Mouse (Mus musculus) brain, adult 2 months (tissue): Measurements from ENCODE around the gene Syne1.

Experiments used
- DNase-seq: peaks from one replicate; pipeline ENCODE4 v3.0.0; 2011; ENCODE audit warnings: low read depth, low spot score

The Syne1 gene

GRCm38 (mm10) chr10:5437766-5438165 lies 113.5 kb downstream of the Syne1 start:
- peak; percentile 74 for DNase-seq

DNA sequence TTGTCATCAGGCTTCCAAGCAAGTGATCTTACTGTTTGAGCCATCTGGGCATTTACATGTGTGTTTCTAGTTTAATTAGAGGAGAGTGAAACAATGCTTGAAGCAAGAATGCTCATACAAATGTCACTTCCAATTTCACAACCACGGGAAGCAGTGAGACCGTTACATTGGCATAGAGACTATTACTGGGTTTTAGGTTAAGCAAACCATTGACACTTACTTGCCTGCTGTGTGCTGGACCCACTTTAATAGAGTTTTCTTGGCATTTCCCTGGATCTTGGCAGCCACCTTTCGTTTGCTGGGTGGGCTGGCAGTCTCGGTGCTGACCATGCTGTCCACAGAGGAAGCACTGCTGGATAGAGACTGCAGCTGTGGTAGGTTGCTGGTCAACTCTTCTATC lies 127.3 kb downstream of the Syne1 start:
- peak; percentile 23 for DNase-seq

DNA sequence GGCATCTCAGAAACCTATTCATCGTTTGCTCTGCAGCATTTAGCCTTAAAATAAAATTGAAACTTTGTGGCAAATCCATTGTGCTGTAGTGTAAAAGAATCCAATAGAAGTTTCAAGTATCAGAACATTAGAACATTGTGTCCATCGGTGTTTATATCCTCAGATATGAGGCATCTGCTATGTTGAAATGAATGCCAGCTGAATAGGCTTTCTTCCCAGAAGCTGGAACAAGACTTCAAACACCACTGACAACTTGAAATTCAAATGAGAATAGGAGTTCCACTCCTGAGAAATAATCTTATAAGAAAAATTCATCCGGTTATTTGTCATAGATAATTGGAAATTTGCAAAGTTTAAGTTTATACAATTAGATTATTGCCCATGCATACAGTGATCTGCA lies 135.6 kb downstream of the Syne1 start:
- peak; percentile 73 for DNase-seq

GRCm38 (mm10) chr10:5384131-5384776 lies 167.0 kb downstream of the Syne1 start:
- DNase-seq: no peak

DNA sequence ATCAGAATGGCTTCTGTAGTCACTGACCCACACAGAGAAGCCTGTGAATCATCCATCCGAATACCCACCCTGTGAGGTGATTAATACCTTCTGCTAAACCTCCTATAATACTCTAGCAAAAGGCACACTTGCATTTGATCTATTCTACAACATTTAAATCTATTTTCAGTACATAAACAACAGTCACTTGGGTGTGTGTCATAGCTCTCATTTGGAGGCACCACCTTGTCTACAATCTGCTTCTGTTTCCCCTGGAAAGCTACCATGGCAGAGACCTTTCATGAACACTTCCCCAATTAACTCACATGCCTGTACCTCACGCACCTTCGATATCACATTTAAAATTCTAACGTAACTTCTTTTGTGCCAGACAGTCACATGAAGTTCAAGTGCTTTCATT lies 169.7 kb downstream of the Syne1 start:
- DNase-seq: peak; percentile 70

DNA sequence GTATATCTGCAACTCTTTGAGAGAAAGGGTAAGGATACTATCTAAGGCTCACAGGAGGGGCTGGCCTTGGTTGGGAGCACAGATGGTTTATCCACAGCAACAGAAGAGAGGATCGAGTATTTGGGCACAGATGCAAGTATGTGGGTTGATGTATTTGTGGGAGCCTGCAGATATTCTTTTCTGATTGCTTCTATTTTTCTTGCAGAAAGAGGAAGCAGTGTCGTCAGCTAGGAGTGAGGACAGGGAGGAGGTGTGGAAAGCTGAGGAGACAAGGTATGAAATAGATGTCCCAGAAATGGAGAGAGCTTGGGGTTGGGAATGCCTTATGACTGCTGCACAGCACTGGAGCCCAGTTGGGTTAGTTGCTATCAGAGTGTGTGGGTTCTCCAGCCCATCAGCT lies 172.3 kb downstream of the Syne1 start:
- peak; percentile 93 for DNase-seq

DNA sequence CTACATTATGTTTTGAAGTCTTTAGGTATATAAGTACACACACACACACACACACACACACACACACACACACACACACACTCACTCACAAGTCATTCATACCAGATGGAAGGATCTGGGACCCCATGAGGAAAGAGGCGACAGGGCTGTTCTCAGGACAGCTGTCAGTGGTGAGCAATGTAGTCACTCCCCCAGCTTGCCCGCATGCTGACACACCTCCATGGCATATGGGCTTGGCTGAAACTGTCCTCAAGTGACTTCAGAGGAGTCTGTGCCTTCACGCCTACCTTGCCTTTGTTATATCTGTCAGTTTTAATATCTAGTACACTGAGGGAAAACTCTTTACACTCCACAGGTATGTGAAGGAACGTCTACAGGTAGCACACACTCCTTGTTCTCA lies 181.7 kb downstream of the Syne1 start:
- peak; percentile 88 for DNase-seq

DNA sequence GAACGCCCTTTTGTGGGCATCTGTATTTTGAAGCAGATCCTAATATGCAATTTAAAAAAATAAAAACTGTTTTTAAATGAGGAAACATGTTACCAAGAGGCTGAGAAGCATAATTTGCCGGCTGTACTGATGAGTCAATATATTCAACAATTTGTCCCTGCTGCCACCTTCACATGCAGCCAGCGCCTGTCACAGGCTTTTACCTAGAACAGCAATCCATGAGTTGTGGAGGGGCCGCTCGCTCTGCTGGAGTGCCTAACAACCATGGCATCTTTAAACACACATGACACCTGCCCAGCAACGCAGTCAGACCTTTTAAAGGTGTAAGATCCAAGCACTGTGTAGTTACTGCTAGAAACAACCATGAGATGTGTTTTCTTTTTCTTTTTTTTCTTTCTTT lies 183.0 kb downstream of the Syne1 start:
- peak; percentile 77 for DNase-seq

DNA sequence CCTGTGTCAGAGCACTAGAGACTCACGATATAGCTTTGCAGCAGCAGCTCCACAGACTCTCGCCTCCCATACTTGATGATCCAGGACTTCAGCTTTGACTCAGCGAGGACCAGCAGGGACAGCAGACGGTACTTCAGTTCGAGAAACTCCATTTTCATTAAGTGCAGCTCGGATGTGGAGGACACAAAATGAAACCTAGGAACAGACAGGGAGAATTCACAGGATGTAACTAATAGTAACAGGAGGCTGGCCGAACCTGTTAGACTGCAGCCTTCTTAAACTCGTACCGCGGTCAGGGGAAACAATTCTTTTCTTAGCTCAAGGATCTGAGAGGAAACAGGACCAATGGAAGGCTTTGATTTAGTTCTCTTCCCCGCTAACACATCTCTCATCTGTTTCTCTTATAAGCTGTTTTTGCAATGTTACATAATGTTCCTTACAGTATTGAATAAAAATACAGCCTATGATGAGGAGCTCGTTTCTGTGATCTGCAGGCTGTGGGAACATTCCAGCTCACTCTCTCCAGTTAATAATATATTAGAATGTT lies 183.7 kb downstream of the Syne1 start:
- peak; percentile 75 for DNase-seq

DNA sequence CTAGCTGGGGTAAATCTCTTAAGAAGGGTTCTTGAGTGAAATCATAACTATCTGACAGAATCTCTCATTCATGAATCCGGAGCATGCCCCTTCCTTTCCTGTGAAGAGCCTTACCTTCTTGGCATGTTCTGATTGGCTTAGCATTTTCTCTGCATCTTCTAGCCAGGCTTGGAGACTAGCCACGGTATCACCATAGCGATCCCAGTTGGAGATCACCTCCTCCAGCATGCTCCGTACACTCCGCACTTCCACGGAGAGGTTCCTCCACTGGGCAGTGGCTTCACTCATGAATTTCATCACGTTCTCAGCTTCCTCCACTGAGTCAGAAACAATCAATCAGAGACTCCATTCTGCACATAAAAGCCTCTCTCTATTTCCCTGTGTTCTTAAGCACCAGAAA lies 190.7 kb downstream of the Syne1 start:
- DNase-seq: peak; percentile 87

- DNase-seq: peak; percentile 81
These were observed 194.7 kb downstream of the Syne1 start for GRCm38 (mm10) chr10:5356614-5357013.

GRCm38 (mm10) chr10:5353390-5353789 lies 197.9 kb downstream of the Syne1 start:
- DNase-seq: peak; percentile 27

GRCm38 (mm10) chr10:5346911-5347310 lies 204.4 kb downstream of the Syne1 start:
- DNase-seq: no peak

DNA sequence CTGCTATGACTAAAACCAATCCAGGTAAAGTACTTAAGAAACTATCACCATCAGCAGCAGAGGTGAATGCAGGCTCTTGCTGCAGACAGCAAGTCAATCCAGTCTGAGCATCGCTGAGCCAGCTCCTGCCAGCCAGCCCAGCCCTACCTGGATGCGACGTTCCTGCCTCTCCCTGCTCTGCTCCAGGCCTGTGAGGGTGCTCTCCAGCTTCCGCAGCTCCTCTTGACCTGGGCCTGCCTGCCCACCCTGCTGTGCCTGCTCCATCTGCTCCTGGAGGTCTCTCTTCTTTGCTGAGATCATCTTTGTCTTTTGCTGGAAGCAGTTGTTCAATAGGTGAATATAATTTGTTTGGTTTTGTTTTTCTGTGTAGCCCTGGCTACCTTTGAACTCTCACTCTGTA lies 208.1 kb downstream of the Syne1 start:
- DNase-seq: peak; percentile 67

DNA sequence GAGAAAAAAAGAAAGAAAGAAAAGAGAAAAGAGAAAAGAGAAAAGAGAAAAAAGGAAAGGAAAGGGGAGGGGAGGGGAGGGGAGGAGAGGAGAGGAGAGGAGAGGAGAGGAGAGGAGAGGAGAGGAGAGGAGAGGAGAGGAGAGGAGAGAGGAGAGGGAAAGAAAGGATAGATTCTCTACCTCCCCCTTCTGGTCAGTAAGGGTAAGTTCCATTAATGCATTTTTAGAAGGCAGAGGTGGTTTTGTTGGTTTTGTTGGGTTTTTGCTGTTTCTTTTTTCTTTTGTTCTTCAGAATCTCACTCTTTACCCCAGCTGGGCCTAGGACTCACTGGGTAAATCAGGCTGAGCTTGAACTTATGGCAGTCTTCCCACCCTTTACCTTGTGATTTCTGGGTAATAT lies 214.9 kb downstream of the Syne1 start:
- no peak for DNase-seq

GRCm38 (mm10) chr10:5332801-5333200 lies 218.5 kb downstream of the Syne1 start:
- DNase-seq: peak; percentile 58

DNA sequence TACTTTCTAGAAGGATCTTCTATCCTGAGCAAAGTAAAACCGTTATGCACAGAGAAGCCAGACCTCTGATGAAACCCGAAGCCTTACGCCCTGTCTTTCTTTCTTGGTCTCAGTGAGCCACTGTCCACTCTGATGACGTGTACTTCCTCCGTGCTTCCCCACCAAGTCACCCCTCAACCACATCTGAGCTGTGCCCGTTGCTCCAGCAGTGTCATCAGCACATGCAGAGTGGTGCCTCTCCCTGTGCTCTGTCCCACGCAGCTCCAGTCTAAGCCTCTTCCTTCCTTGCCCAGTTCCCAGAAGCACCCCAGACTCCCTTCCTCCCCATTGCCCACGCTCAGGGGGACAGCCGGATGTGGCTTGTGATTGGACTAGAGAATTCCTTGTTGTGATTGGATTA lies 224.6 kb downstream of the Syne1 start:
- DNase-seq: no peak

DNA sequence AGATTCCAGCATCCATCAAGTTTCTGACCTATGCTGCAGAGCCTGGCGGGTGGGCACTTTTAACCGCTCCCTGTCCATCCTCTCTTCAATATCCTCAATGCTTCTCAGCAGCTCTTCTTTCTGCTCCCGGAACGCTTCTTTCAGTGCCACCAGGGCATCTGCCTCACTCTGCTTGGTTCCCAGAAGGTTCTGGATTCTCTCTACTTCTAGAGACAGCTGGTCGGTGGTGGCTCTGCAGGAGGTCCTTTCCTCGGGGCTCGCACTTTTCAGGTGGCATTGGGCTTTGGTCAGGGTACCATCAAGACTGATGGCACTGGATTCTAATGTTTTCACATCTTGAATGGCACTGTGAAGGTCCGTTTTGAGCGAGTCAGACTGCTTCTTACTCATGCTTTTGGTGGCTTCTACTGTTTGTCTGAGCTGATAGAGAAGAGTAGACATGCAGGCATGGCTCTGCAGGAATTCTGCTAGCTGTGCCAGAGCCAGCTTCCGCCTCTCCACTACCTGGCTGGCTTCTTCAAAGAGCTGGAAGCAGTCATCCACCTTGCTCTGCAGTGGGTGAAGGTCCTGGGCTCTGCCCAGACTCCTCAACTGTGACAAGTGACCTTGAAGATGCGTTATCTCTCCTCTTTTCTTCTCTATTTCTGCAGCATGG lies 227.4 kb downstream of the Syne1 start:
- DNase-seq: peak; percentile 69

DNA sequence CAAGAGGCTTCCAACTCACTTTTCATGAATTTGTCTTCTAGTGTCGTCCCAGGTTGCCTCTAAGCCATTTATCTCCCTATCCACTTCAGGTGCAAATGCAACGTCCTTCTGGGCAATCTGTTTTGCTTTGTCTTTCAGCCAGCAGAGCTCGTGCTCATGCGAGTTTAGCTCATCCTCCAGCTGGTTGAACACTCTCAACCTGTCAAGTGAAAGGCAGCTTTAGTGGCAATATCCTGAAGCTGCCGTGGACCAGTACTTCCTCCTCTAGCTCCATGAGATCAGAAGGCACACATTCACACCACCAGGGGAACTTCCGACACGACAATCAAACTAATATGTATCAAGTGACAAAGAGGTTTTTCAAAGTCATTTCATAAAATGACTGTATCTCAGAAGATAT lies 228.7 kb downstream of the Syne1 start:
- DNase-seq: peak; percentile 88

- DNase-seq: peak; percentile 93
These were observed 233.7 kb downstream of the Syne1 start for GRCm38 (mm10) chr10:5317602-5318001.

GRCm38 (mm10) chr10:5312437-5312836 lies 238.8 kb downstream of the Syne1 start:
- DNase-seq: no peak

DNA sequence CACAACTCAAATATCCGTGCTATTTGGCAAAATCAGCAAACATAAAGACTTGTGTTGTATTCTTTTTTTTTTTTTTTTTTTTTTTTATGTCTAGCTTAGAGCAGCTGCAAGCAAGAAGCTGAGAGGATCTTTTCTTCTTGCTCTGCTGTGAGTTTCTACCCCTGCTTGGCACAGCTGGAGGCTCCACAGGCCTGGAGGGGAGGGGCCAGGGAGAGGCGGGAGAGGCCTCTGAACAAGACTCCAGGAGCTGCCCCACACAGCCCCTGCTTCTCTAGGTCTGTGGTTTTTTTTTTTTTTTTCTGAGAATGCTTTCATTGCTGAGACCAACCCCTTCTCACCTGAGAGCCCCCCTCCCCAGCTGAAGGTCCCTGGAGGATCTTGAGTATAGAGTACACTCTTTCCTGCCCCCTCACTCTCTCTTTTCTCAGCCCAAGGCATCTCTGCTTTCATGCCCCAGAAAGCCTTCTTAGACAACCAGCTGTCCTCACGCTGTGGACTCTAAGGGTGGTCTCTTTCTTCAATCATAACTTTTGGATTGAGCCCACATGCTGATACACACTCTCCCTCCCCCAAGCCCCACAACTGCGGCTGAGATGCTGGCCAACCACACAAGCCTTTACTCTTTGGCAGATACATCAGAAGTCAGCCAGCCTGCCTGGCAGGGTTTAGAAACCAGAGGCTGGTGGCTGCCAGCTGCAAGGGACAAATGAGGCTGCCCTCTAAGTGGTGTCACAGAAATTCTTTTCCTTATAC lies 241.1 kb downstream of the Syne1 start:
- DNase-seq: peak; percentile 67

GRCm38 (mm10) chr10:5309398-5309797 lies 241.9 kb downstream of the Syne1 start:
- DNase-seq: no peak
